Mouse (Mus musculus): Measurements from ENCODE around the gene Ctbp2. TPM values are rescaled to one million over a fixed set of nuclear protein-coding genes. Genes with fewer than 3 reads are reported as not detected.

Gene Ctbp2
- polyA plus RNA-seq, 1 experiment from 2014 or later = 129 TPM

DNA sequence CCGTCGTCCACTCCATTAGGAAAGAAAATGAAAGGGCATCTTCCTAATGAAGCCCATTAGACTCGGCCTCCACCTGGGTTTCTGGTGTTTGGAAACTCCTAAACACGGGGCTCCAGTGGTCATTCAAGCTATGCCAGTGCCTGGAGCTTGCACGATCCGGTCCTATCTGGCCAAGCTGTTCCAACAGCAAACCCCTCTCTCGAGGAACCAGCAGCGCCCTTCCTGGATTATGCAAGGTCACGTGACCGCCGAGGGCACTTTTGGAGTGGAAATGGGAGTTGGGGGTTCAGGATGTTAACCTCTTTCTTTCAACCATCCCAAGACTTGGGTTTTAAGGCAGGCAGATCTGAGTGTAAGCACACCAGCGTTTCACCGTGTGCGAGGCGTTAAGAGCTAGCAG is 8.3 kb downstream of the Ctbp2 start:
- ATAC-seq (replicated peaks; ENCODE audit: insufficient number of reproducible peaks, low FRiP score, low TSS enrichment, low read depth) (no peak), DNase-seq (ENCODE audit: low spot score) (peak; percentile 71)
- Histone ChIP-seq H3K4me3 (ENCODE audit: low read depth, low read length) (0 out of 2 replicates have a peak overlapping the region, but pooled peaks have one; percentile 6), H3K27me3 (ENCODE audit: control insufficient read depth, insufficient read depth, low read length) (no peaks in the 10 kb centered on the region), H3K9ac (replicated peaks; ENCODE audit: low read length) (no peak overlapping the region), H3K36me3 (replicated peaks; ENCODE audit: control insufficient read depth, insufficient read depth, low read depth, low read length) (no peaks in the 10 kb centered on the region; the same call in 1 of the 2 replicates), H3K4me1 (ENCODE audit: control insufficient read depth, insufficient read depth, low read length) (peaks cover 16% of the 10 kb centered on the region), H3K27ac (replicated peaks; ENCODE audit: low read depth, low read length) (no peak overlapping the region), H3K4me2 (ENCODE audit: low read depth, low read length) (peak overlapping the region; percentile 13; the same call in 1 of the 2 replicates), H3K9me3 (replicated peaks; ENCODE audit: control insufficient read depth, low read length) (no peaks in the 10 kb centered on the region)
- 10% methylated on average over 15 of the region's 15 CpGs for WGBS

DNA sequence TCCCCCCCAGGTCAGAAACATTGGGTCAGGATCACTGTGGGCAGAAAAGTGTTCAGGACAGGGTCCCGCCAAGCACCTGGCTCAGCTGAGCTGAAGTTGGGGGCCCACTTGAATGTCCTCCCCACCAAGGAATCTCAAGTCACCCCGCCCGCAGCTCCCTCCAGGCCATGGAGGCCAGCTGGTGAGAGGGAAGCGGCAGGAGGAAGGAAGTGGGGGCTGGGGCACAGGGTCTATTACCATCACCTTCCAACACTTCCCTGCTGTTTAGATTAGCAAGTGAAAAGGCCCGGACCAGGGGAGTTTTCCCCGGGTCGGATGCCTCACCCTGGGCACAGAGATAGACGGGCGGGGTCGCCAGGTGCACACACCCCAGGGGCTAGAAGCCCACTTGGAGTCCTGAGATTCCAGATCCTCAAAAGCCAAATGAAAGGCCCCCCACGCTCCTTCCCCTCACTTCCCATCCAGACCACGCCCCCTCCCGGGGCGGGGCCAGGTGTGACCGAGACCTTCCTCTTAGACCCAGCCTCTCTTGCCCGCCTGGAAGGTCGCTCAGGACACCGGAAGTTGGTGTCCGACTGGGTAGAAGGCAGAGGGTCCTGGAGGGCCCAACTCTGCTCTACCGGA is 9.2 kb downstream of the Ctbp2 start:
- peak overlapping the region; percentile 34 for H3K4me2 ChIP-seq (ENCODE audit: low read depth, low read length)
- no peak overlapping the region for H3K27ac ChIP-seq (replicated peaks; ENCODE audit: low read depth, low read length)
- H3K4me1 ChIP-seq (ENCODE audit: control insufficient read depth, insufficient read depth, low read length) = peaks cover 16% of the 10 kb centered on the region
- ATAC-seq (replicated peaks; ENCODE audit: insufficient number of reproducible peaks, low FRiP score, low TSS enrichment, low read depth) (no peak), DNase-seq (ENCODE audit: low spot score) (peak; percentile 51)
- 11% methylated on average over 19 of the region's 20 CpGs for WGBS
- no peak overlapping the region for H3K9ac ChIP-seq (replicated peaks; ENCODE audit: low read length)
- H3K9me3 ChIP-seq (replicated peaks; ENCODE audit: control insufficient read depth, low read length) = no peaks in the 10 kb centered on the region
- H3K27me3 ChIP-seq (ENCODE audit: control insufficient read depth, insufficient read depth, low read length) = no peaks in the 10 kb centered on the region
- H3K36me3 ChIP-seq (replicated peaks; ENCODE audit: control insufficient read depth, insufficient read depth, low read depth, low read length) = no peaks in the 10 kb centered on the region; the same call in 1 of the 2 replicates
- H3K4me3 ChIP-seq (ENCODE audit: low read depth, low read length) = no peak overlapping the region

DNA sequence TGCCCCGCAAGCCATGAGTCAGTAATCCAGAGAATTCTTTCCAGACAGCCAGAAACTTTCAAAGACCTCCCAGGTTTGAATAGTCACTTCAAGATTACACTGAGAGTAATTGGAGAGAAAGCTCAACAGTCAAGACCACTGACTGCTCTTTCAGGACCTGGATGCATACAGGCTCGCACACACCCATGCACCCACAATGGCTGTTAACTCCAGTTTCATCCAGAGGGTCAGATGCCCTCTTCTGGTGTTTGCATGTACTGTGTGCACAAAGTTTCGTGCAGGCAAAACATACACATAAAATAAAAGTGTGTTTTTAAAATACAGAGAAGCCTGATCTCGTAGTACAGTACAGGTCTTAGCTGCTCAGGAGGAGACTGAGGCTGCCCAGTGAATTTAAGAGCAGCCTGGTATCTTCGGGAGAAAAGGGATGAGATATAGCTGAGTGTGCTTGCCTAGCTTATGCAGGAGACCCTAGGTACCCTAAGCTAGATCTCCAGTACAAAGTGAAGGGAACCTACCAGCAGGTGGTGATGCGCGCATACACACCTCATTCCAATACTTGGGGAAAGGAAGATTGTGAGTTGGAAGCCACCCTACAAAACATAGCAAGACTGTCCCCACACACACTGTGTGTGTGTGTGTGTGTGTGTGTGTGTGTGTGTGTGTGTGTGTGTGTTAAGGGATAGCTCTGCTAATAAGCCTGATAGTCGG is 10.8 kb downstream of the Ctbp2 start:
- no peaks in the 10 kb centered on the region for H3K9me3 ChIP-seq (replicated peaks; ENCODE audit: control insufficient read depth, low read length)
- 73% methylated on average over 8 of the region's 8 CpGs for WGBS
- H3K27ac ChIP-seq (replicated peaks; ENCODE audit: low read depth, low read length) = no peak overlapping the region
- H3K27me3 ChIP-seq (ENCODE audit: control insufficient read depth, insufficient read depth, low read length) = no peaks in the 10 kb centered on the region
- H3K4me1 ChIP-seq (ENCODE audit: control insufficient read depth, insufficient read depth, low read length) = peaks cover 16% of the 10 kb centered on the region
- no peaks in the 10 kb centered on the region; the same call in 1 of the 2 replicates for H3K36me3 ChIP-seq (replicated peaks; ENCODE audit: control insufficient read depth, insufficient read depth, low read depth, low read length)
- H3K9ac ChIP-seq (replicated peaks; ENCODE audit: low read length) = no peak overlapping the region
- no peak for ATAC-seq (replicated peaks; ENCODE audit: insufficient number of reproducible peaks, low FRiP score, low TSS enrichment, low read depth)
- DNase-seq (ENCODE audit: low spot score) = no peak
- no peak overlapping the region for H3K4me2 ChIP-seq (ENCODE audit: low read depth, low read length)
- no peak overlapping the region for H3K4me3 ChIP-seq (ENCODE audit: low read depth, low read length)

DNA sequence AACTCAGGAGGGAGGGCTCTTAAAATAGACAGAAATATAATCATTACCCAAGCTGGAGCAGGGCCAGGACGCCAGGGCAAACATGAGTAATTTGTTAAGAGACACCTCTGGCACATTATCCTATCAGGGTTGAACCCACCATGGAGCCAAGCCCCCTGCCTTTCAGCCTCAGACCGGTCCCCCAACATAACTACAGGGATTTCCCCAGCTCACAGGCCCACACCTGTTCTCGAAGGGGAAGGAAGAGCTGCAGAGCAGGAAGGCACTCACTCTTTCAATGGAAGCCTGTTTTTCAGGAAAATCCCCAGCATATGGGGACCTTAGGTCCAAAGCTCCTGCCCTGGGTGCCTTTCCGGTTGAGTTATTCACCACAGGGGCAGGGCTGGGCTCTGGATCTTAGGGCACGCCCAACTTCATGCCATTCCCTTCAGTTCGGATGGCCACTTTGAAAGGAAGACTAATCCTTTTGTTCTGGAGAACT is 11.8 kb downstream of the Ctbp2 start:
- Histone ChIP-seq H3K4me1 (ENCODE audit: control insufficient read depth, insufficient read depth, low read length) (peaks cover 16% of the 10 kb centered on the region), H3K36me3 (replicated peaks; ENCODE audit: control insufficient read depth, insufficient read depth, low read depth, low read length) (no peaks in the 10 kb centered on the region; the same call in 1 of the 2 replicates)
- WGBS = 15% methylated on average over 6 of the region's 6 CpGs

DNA sequence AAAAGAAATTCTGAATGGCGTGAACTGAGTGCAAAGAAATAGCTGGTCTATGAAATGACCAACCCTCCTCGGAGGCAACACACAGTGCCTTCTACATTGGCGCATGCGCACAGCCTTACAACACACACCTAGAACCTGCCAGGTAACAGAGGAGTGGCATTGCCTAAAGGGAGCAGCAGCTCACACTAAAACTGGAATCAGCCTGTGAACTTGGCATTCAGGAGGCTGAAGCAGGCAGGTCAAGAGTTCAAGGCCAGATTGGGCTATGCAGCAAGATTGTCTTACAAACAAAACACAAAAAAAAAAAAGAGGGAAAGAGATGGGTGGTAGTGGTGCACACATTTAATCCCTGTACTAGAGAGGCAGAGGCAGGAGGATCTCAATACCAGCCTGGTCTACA is 14.7 kb downstream of the Ctbp2 start:
- Histone ChIP-seq H3K9me3 (replicated peaks; ENCODE audit: control insufficient read depth, low read length) (no peaks in the 10 kb centered on the region), H3K27me3 (ENCODE audit: control insufficient read depth, insufficient read depth, low read length) (no peaks in the 10 kb centered on the region)
- 96% methylated on average over 4 of the region's 4 CpGs for WGBS

More for the DNA sequence above, 11.8 kb downstream of the Ctbp2 start:
- H3K27ac ChIP-seq (replicated peaks; ENCODE audit: low read depth, low read length) = no peak overlapping the region
- DNase-seq (ENCODE audit: low spot score) (peak; percentile 49), ATAC-seq (replicated peaks; ENCODE audit: insufficient number of reproducible peaks, low FRiP score, low TSS enrichment, low read depth) (0 out of 2 replicates have a peak, but pooled peaks have one; percentile 55)
- no peak overlapping the region for H3K4me3 ChIP-seq (ENCODE audit: low read depth, low read length)
- H3K4me2 ChIP-seq (ENCODE audit: low read depth, low read length) = no peak overlapping the region
- no peak overlapping the region for H3K9ac ChIP-seq (replicated peaks; ENCODE audit: low read length)
- no peaks in the 10 kb centered on the region for H3K9me3 ChIP-seq (replicated peaks; ENCODE audit: control insufficient read depth, low read length)
- H3K27me3 ChIP-seq (ENCODE audit: control insufficient read depth, insufficient read depth, low read length) = no peaks in the 10 kb centered on the region

DNA sequence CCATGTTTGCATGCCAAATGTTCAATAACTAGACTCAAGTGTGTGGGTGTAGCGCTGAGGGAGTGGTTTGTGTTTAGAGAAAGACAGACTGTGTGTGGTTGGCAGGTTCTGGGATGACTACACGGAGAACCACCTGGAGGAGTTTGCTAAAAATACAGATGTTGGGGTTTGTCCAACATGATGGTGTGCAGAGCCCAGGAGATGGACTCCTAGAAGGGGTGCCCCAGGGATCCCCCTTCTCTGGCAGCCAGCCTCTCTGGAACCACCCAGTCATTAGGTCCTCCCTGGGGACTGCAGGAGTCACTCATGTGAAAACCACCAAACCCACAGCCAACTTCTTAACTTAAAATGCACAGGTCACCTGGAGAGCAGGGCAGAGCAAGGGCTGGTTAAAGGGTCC is 15.5 kb downstream of the Ctbp2 start:
- no peak overlapping the region for H3K9ac ChIP-seq (replicated peaks; ENCODE audit: low read length)
- H3K4me3 ChIP-seq (ENCODE audit: low read depth, low read length) = no peak overlapping the region
- WGBS = 92% methylated on average over 2 of the region's 2 CpGs
- no peak overlapping the region for H3K27ac ChIP-seq (replicated peaks; ENCODE audit: low read depth, low read length)
- no peaks in the 10 kb centered on the region for H3K4me1 ChIP-seq (ENCODE audit: control insufficient read depth, insufficient read depth, low read length)
- DNase-seq (ENCODE audit: low spot score) = no peak
- H3K27me3 ChIP-seq (ENCODE audit: control insufficient read depth, insufficient read depth, low read length) = no peaks in the 10 kb centered on the region
- no peaks in the 10 kb centered on the region; the same call in 1 of the 2 replicates for H3K36me3 ChIP-seq (replicated peaks; ENCODE audit: control insufficient read depth, insufficient read depth, low read depth, low read length)
- H3K9me3 ChIP-seq (replicated peaks; ENCODE audit: control insufficient read depth, low read length) = no peaks in the 10 kb centered on the region
- no peak for ATAC-seq (replicated peaks; ENCODE audit: insufficient number of reproducible peaks, low FRiP score, low TSS enrichment, low read depth)
- no peak overlapping the region for H3K4me2 ChIP-seq (ENCODE audit: low read depth, low read length)

More for the DNA sequence above, 14.7 kb downstream of the Ctbp2 start:
- no peak overlapping the region for H3K4me3 ChIP-seq (ENCODE audit: low read depth, low read length)
- no peak overlapping the region for H3K27ac ChIP-seq (replicated peaks; ENCODE audit: low read depth, low read length)
- no peaks in the 10 kb centered on the region; the same call in 1 of the 2 replicates for H3K36me3 ChIP-seq (replicated peaks; ENCODE audit: control insufficient read depth, insufficient read depth, low read depth, low read length)
- H3K4me1 ChIP-seq (ENCODE audit: control insufficient read depth, insufficient read depth, low read length) = peaks cover 1% of the 10 kb centered on the region
- no peak for DNase-seq (ENCODE audit: low spot score)
- no peak for ATAC-seq (replicated peaks; ENCODE audit: insufficient number of reproducible peaks, low FRiP score, low TSS enrichment, low read depth)
- H3K9ac ChIP-seq (replicated peaks; ENCODE audit: low read length) = no peak overlapping the region
- H3K4me2 ChIP-seq (ENCODE audit: low read depth, low read length) = no peak overlapping the region

DNA sequence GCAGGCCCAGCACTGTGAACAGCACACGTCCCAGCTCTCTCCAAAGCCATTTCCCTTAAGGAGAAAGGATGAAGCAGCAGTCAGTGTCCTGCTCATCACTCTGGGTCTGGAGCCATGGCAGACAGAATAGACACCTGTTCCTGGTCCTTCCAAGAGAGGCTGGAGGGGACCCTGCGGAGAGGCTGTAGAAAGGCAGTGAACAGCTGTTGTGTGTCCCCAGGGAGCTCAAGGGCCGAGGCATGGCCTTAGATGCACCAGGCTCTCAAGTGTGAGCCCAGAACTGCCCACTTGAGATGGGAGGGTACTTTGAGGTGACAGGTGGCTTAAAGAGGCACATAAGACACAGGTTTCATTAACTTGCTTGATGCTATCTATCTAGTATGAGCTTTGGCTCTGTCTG is 21.6 kb downstream of the Ctbp2 start:
- no peak overlapping the region for H3K9ac ChIP-seq (replicated peaks; ENCODE audit: low read length)
- no peak overlapping the region for H3K27ac ChIP-seq (replicated peaks; ENCODE audit: low read depth, low read length)
- DNase-seq (ENCODE audit: low spot score) = no peak
- H3K4me1 ChIP-seq (ENCODE audit: control insufficient read depth, insufficient read depth, low read length) = no peaks in the 10 kb centered on the region
- 73% methylated on average over 3 of the region's 3 CpGs for WGBS
- H3K9me3 ChIP-seq (replicated peaks; ENCODE audit: control insufficient read depth, low read length) = no peaks in the 10 kb centered on the region
- no peak overlapping the region for H3K4me2 ChIP-seq (ENCODE audit: low read depth, low read length)
- ATAC-seq (replicated peaks; ENCODE audit: insufficient number of reproducible peaks, low FRiP score, low TSS enrichment, low read depth) = no peak
- no peaks in the 10 kb centered on the region for H3K27me3 ChIP-seq (ENCODE audit: control insufficient read depth, insufficient read depth, low read length)
- H3K4me3 ChIP-seq (ENCODE audit: low read depth, low read length) = no peak overlapping the region
- no peaks in the 10 kb centered on the region for H3K36me3 ChIP-seq (replicated peaks; ENCODE audit: control insufficient read depth, insufficient read depth, low read depth, low read length)

DNA sequence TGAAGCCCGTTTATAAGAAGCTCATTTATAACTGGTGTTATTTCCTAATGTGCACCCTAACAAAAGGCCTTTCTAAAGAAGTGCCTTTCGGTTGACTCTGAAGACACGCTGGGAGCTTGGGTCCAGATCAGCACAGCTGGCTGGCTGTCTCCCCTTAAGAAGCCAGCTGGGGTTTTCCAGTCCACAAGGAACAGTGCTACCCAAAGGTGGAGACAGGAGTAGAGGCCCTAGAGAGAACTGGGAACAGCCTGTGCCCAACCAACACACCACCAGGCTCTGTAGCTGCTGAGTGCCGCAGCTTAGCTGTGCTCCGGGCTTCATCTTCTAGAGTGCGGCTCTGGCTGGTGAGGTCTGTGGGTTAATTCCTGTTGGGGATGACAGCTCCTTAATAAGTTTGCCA is 23.1 kb downstream of the Ctbp2 start:
- WGBS = 90% methylated on average over 6 of the region's 6 CpGs

More for the DNA sequence above, 23.1 kb downstream of the Ctbp2 start:
- no peaks in the 10 kb centered on the region for H3K9me3 ChIP-seq (replicated peaks; ENCODE audit: control insufficient read depth, low read length)
- DNase-seq (ENCODE audit: low spot score) = no peak
- H3K4me1 ChIP-seq (ENCODE audit: control insufficient read depth, insufficient read depth, low read length) = no peaks in the 10 kb centered on the region
- H3K4me3 ChIP-seq (ENCODE audit: low read depth, low read length) = no peak overlapping the region
- no peak overlapping the region for H3K4me2 ChIP-seq (ENCODE audit: low read depth, low read length)
- no peaks in the 10 kb centered on the region for H3K36me3 ChIP-seq (replicated peaks; ENCODE audit: control insufficient read depth, insufficient read depth, low read depth, low read length)
- no peak overlapping the region for H3K9ac ChIP-seq (replicated peaks; ENCODE audit: low read length)
- H3K27ac ChIP-seq (replicated peaks; ENCODE audit: low read depth, low read length) = no peak overlapping the region
- ATAC-seq (replicated peaks; ENCODE audit: insufficient number of reproducible peaks, low FRiP score, low TSS enrichment, low read depth) = no peak
- H3K27me3 ChIP-seq (ENCODE audit: control insufficient read depth, insufficient read depth, low read length) = no peaks in the 10 kb centered on the region

All from embryonic facial prominence, embryonic 11.5 days (tissue).